Mouse (Mus musculus) right cerebral cortex, postnatal 14 days (tissue): ENCODE results near the gene Pgr15l.

ENCODE experiments used
- DNase-seq: peaks from one replicate; pipeline ENCODE4 v3.0.0; 2022

Pgr15l gene

GRCm38 (mm10) chrX:97072369-97072768 lies at the start of gene Pgr15l:
Gene Pgr15l, plus strand, starts transcription at chrX:97072596.
- no peak for DNase-seq

GRCm38 (mm10) chrX:97027540-97027939 lies 44.9 kb upstream of the Pgr15l start:
- DNase-seq, result no peak

DNA sequence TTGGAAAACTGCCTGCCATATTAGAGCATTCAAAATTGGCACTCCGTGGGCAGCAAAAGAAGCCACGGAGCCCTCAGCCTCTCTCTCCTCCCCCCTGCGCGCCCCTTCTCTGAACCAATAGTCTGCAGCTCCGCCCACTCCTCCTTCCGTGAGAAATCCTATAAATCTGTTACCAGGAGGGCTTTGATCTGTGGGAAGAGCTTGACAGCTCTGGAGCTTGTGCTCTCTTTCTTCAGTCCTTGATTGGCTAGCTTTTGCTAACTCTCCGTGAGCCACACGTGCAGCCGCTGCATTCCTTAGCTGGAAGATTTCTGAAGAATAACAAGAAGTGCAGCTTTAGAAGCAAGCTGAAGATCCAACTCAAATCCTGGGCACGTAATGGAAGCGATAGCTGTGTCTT lies 2.6 kb upstream of the Pgr15l start:
- DNase-seq, result peak; percentile 38
